Mouse (Mus musculus) cerebral cortex, adult 2 months (tissue): ENCODE results near the gene Lif.

ENCODE experiments used
- WGBS: fragments of 180-500 bp; shearing (Covaris S2); methylation state at CpG from one replicate; pipeline ENCODE4 v1.1.7; 2018; 5-methylcytosine and 5-hydroxymethylcytosine counted together

Lif gene

GRCm38 (mm10) chr11:4256846-4257607, at the start of gene Lif:
TSS of gene Lif (plus strand) at chr11:4257557.
- WGBS, result 74% methylated on average over 11 of the region's 11 CpGs

GRCm38 (mm10) chr11:4207655-4208054, 49.7 kb upstream of the Lif start:
- WGBS, result 92% methylated on average over 9 of the region's 9 CpGs

- WGBS, result 80% methylated on average over 5 of the region's 5 CpGs
Measured at GRCm38 (mm10) chr11:4209556-4209955, 47.8 kb upstream of the Lif start.

GRCm38 (mm10) chr11:4210786-4211185, 46.6 kb upstream of the Lif start:
- 85% methylated on average over 1 of the region's 1 CpGs for WGBS

- WGBS, result 92% methylated on average over 10 of the region's 10 CpGs
Measured at GRCm38 (mm10) chr11:4213107-4213506, 44.2 kb upstream of the Lif start.

- 96% methylated on average over 14 of the region's 14 CpGs for WGBS
Measured at GRCm38 (mm10) chr11:4214572-4214971, 42.8 kb upstream of the Lif start.

- WGBS, result 91% methylated on average over 10 of the region's 10 CpGs
Measured at GRCm38 (mm10) chr11:4215061-4215460, 42.3 kb upstream of the Lif start.

- 68% methylated on average over 9 of the region's 9 CpGs for WGBS
Measured at GRCm38 (mm10) chr11:4216248-4217000, 40.9 kb upstream of the Lif start.

- 4% methylated on average over 56 of the region's 56 CpGs for WGBS
Measured at GRCm38 (mm10) chr11:4217914-4218629, 39.3 kb upstream of the Lif start, which contains the start of gene Castor1. TSS of gene Castor1 (plus strand) at chr11:4218225.

- 26% methylated on average over 6 of the region's 6 CpGs for WGBS
Measured at GRCm38 (mm10) chr11:4218637-4219036, 38.7 kb upstream of the Lif start.

- WGBS, result 25% methylated on average over 2 of the region's 2 CpGs
Measured at GRCm38 (mm10) chr11:4219317-4219751, 38.0 kb upstream of the Lif start.

- WGBS, result 56% methylated on average over 9 of the region's 9 CpGs
Measured at GRCm38 (mm10) chr11:4219908-4220307, 37.4 kb upstream of the Lif start.

GRCm38 (mm10) chr11:4220443-4221400, 36.6 kb upstream of the Lif start:
- 62% methylated on average over 28 of the region's 28 CpGs for WGBS

GRCm38 (mm10) chr11:4222046-4222950, 35.1 kb upstream of the Lif start:
- 85% methylated on average over 17 of the region's 17 CpGs for WGBS

GRCm38 (mm10) chr11:4223393-4224188, 33.8 kb upstream of the Lif start:
- WGBS, result 54% methylated on average over 7 of the region's 7 CpGs

- WGBS, result 81% methylated on average over 2 of the region's 2 CpGs
Measured at GRCm38 (mm10) chr11:4224223-4224622, 33.1 kb upstream of the Lif start.

- 91% methylated on average over 5 of the region's 5 CpGs for WGBS
Measured at GRCm38 (mm10) chr11:4226569-4227325, 30.6 kb upstream of the Lif start.

GRCm38 (mm10) chr11:4228463-4228862, 28.9 kb upstream of the Lif start:
- 29% methylated on average over 8 of the region's 8 CpGs for WGBS
